Mouse (Mus musculus): ENCODE measurements at regions not wholly inside any gene's neighbourhood (a gene's known extent, or its start where the extent isn't known, plus 50 kb on each side); places are given as distances from the start of the nearest gene placed in this dataset.
A peak's percentile ranks its signal among the peaks of the same experiment; 100 is the strongest.

DNA sequence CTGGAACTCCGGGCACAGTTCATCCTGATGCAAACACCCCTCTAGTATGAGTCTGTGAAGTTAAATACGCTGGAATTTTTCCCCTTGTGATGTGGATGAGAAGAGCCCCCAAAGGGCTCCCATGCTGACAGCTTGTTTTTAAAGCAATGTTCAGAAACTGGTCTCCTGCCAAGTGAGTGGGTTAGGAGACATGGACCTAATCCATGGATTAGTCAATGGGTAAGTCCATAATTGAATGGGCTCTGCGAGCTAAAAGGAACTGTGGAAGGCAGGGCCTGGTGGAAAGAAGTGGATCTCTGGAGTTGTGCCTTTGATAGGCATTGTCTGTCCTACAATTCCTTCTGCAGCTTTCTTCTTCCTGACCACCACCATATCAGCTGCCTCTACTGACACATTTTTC lies 104.5 kb upstream of the Tas2r134 start:
- DNase-seq (ENCODE audit: low read depth, low spot score), result no peak
- POLR2A ChIA-PET, result no interaction called here
- ATAC-seq, result no peak
- in situ Hi-C loops (cut with MboI; ENCODE audit: low pct_unique_long_range_greater_than_20kb), result no loop called here
- CTCF ChIA-PET, result interaction anchor here (0.7 kb wide), 1 partner anchor 14 kb away, joined by 3 read pairs; no protein-coding TSS in a partner anchor
- TF ChIP-seq CTCF (IDR thresholded peaks at IDR 0.05), result no peak
- H3K27me3 ChIP-seq, result no peaks in the 10 kb centered on the region

DNA sequence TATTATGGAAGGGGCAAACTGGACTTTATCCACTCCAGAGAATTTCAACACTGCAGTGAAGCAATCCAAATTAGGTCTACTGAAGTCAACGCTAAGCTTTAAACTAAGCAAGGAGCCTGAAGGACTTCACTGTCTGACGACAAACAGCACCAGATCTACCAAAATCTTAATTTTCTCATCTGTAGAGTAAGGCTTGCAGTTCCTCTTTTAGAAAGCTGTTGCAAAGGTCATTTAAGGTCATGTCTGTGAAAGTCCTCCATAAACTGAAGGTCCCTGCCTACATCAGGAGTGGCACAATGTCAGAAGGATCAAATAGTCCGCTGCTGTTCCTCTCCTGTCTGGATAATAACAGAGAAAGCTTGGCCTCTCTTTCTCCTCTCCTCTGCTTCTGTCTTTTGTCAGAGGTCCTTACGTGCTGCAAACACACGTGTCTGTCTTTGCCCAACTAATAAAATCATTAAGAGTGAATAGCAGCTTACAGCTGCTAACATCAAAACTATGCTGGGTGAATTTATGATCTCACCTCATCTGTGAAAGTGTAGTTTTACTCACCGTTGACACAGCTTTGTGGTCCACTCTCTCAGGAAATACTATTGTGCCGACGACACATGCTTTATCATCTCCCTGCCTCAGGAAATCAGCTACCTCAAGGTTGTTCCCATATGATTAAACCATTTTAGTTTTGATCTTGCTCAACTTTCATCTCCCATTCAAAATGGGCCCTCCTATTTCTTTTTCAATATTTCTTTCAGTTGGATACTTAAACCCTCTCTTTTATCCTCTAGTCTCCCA lies 117.9 kb upstream of the Tas2r134 start:
- ChIA-PET CTCF (interaction anchor here (0.8 to 1.6 kb wide), 3 partner anchors 9 to 13 kb away, joined by 3 to 4 read pairs (median 3); no protein-coding TSS in a partner anchor), POLR2A (no interaction called here)
- in situ Hi-C loops (cut with MboI; ENCODE audit: low pct_unique_long_range_greater_than_20kb), result no loop called here
- DNase-seq (ENCODE audit: low read depth, low spot score), result no peak
- H3K27me3 ChIP-seq, result no peaks in the 10 kb centered on the region
- no peak for ATAC-seq
- no peak for TF ChIP-seq CTCF (IDR thresholded peaks at IDR 0.05)

DNA sequence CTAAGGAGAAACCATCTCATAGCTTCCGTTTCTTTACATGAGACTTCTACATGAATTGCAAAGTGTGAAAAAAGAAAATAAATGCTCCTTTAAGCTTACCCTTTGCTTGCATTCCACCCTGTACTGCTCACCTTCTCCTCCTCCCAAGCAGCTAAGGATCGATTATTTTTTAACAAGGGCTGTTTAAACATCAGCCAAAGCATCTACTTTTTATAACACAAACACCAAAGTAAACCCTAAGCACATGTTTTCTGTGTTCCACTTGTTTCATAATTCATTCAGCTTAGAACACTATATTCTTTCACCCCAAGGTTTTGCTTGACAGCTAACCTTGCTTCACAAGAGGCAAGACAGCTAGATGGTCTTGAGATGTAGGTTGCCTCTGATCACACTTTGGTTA lies 129.4 kb upstream of the Tas2r134 start:
- no peak for DNase-seq (ENCODE audit: low read depth, low spot score)
- no peak for TF ChIP-seq CTCF (IDR thresholded peaks at IDR 0.05)
- ChIA-PET POLR2A (no interaction called here), CTCF (no interaction called here)
- no peak for ATAC-seq
- no peaks in the 10 kb centered on the region for H3K27me3 ChIP-seq
- in situ Hi-C loops (cut with MboI; ENCODE audit: low pct_unique_long_range_greater_than_20kb), result no loop called here

DNA sequence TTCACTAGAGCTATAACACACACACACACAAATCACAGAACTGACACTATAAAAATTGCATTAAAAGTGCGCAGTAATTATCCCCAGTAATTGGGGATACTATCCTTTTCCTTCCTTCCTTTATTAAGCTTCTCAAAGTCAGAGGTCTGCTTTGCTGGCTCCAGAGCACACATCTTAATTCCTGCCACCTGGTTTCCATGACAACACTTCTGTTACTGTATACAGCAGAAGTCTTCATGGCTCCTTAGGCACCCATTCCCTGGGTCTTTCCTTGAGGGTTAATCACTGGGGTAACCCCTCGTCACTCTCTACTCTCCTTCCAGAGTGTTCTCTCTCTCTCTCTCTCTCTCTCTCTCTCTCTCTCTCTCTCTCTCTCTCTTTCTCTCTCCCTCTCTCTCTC lies 153.6 kb upstream of the Tas2r134 start:
- ATAC-seq (no peak), DNase-seq (ENCODE audit: low read depth, low spot score) (no peak)
- in situ Hi-C loops (cut with MboI; ENCODE audit: low pct_unique_long_range_greater_than_20kb), result no loop called here
- POLR2A ChIA-PET, result no interaction called here
- H3K27me3 ChIP-seq, result no peaks in the 10 kb centered on the region
- TF ChIP-seq CTCF (IDR thresholded peaks at IDR 0.05), result no peak
- CTCF ChIA-PET, result interaction anchor here (0.9 kb wide), 1 partner anchor 24 kb away, joined by 3 read pairs; no protein-coding TSS in a partner anchor

DNA sequence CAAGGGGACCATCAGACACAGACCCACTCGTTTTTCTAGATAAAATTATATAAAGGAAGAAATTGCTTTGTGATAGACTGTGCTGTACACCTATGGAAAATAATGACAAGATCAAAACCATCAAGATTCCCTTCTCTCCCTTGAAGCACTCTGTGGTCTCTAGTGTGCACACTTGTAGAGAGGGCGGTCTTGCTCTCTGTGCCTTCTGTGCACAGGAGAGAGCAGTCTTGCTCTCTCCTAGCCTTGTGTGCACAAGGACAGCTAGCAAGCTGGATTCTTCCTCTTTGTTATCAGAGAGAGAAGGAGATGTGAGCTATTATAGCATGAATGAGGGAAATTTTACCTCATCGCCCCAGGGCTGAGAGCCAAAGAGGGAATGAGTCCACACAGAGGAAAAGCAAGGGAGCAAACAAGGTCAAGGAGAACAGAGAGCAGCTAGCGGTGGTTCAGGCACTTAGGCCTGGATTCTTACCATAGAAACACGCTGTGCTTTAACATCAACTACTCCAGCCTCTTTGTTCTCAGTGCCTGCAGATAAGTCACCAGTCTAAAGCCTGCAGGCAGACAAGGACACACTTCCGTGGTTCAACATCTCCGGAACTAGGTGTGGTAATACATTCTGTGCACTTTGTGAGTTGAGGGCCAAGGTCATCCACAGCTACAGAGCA lies 160.2 kb upstream of the Tas2r134 start:
- ChIA-PET CTCF (no interaction called here), POLR2A (no interaction called here)
- ATAC-seq (no peak), DNase-seq (ENCODE audit: low read depth, low spot score) (no peak)
- H3K27me3 ChIP-seq, result no peaks in the 10 kb centered on the region
- in situ Hi-C loops (cut with MboI; ENCODE audit: low pct_unique_long_range_greater_than_20kb), result loop anchor here (10.0 kb wide), 1 partner anchor 1162 kb away; no protein-coding TSS in a partner anchor
- TF ChIP-seq CTCF (IDR thresholded peaks at IDR 0.05), result no peak

DNA sequence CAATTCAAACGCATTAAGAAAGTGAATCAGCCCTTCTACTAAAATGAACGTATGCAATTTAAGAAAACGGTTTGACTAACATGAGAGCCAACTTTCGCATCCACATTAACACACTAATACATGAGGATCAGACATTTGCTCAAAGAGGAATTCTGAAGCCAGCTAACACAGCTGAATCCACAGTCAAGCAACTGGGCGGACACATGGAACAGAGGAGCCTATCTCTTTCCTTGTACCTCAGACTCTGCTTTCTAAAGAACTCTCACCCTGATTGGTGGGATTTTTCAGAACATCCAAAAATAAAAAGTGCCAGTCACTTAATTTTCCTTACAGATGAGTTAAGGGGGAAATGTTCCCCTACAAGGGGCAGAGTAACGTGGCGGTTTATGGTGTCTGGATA lies 161.3 kb upstream of the Tas2r134 start:
- H3K27me3 ChIP-seq, result no peaks in the 10 kb centered on the region
- no peak for ATAC-seq
- CTCF ChIA-PET, result no interaction called here

DNA sequence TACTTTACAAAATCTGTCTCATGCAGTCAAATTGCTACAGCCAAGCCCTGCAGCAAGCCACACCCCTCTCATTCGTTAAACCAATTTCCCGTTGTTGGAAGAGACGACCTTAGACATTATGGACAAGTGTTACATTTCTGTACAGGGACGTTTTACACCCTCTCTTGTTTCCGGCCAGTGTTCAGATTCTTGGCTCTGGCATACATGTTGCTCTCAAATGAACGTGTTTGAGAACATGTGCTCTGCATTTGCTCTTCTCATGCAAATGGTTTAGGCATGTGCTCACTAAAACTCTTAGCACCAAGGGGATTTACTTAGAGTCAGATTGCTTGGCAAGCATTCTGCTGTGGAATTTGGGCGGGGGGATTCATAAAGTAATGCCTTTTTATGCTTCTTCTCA lies 161.7 kb upstream of the Tas2r134 start:
- in situ Hi-C loops (cut with MboI; ENCODE audit: low pct_unique_long_range_greater_than_20kb), result loop anchor here (10.0 kb wide), 1 partner anchor 1161 kb away; no protein-coding TSS in a partner anchor
- TF ChIP-seq CTCF (IDR thresholded peaks at IDR 0.05), result no peak
- ChIA-PET CTCF (no interaction called here), POLR2A (no interaction called here)
- no peaks in the 10 kb centered on the region for H3K27me3 ChIP-seq
- no peak for DNase-seq (ENCODE audit: low read depth, low spot score)
- no peak for ATAC-seq

More for the DNA sequence above, 161.3 kb upstream of the Tas2r134 start:
- POLR2A ChIA-PET, result no interaction called here
- in situ Hi-C loops (cut with MboI; ENCODE audit: low pct_unique_long_range_greater_than_20kb), result loop anchor here (10.0 kb wide), 1 partner anchor 1161 kb away; no protein-coding TSS in a partner anchor
- no peak for DNase-seq (ENCODE audit: low read depth, low spot score)
- no peak for TF ChIP-seq CTCF (IDR thresholded peaks at IDR 0.05)

DNA sequence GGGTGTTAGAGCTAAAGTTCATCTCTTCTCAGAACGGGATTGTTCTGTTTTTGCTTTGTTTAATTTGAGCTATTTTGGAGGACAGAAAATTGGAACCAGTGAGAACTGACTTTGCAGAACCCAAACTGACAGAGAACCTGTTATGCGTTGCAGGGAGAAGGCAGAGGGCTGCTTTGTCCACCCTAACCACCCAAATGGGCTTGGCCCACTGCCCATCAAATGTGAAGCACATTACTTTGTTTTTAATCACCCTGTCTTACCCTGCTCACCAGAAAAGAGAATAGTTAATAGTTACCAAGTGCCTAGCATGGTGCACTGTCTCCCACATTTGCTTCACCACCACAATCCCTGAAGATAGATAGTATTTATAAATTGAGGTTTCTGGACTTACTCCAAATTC lies 163.0 kb upstream of the Tas2r134 start:
- in situ Hi-C loops (cut with MboI; ENCODE audit: low pct_unique_long_range_greater_than_20kb), result loop anchor here (10.0 kb wide), 1 partner anchor 1160 kb away; no protein-coding TSS in a partner anchor
- no peak for TF ChIP-seq CTCF (IDR thresholded peaks at IDR 0.05)
- ATAC-seq, result peak; percentile 39
- CTCF ChIA-PET, result no interaction called here
- H3K27me3 ChIP-seq, result no peaks in the 10 kb centered on the region
- no peak for DNase-seq (ENCODE audit: low read depth, low spot score)
- POLR2A ChIA-PET, result no interaction called here

DNA sequence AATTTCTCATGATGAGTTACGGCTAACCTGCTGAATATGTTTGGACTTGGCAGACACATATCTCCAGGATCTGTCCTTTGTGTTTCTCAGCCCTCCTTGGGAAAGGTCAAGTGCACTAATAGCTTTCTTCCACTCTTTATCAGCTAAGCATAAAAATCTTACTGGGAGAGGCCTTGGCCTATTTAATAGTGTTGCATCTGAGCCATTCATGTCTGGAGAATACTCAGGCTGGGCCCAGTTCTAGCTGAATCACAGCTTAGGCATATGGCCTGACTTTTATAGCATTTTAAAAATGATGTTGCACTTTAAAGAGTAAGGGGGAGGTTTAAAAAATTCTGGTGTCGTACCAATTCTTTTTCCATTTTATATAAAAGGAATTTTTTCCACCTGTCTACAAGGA lies 166.4 kb upstream of the Tas2r134 start:
- POLR2A ChIA-PET, result no interaction called here
- H3K27me3 ChIP-seq, result no peaks in the 10 kb centered on the region
- ATAC-seq (no peak), DNase-seq (ENCODE audit: low read depth, low spot score) (no peak)
- TF ChIP-seq CTCF (IDR thresholded peaks at IDR 0.05), result no peak
- CTCF ChIA-PET, result interaction anchor here (1.1 kb wide), 2 partner anchors 10 to 473 kb away, joined by 3 read pairs; no protein-coding TSS in a partner anchor
- in situ Hi-C loops (cut with MboI; ENCODE audit: low pct_unique_long_range_greater_than_20kb), result loop anchor here (10.0 kb wide), 1 partner anchor 1156 kb away; no protein-coding TSS in a partner anchor

DNA sequence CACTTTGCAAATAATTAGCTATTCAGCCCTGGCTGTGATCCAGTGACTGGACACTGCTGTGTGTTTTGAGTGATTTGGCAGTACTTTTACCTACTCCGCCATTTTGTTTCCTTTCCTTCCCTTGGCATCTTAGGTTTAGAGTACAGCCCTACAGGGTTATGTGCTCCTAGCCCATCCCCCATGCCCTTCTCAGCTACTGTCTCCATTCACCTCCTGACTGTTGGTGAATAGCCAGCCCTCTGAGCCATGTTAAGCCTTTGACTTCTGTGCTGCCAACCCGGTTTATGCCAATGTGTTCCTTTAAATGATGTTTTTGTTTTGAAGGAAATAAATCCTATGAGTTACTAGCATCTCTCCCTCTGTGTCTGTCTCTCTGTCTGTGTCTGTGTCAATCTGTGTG lies 167.8 kb upstream of the Tas2r134 start:
- ATAC-seq (no peak), DNase-seq (ENCODE audit: low read depth, low spot score) (no peak)
- in situ Hi-C loops (cut with MboI; ENCODE audit: low pct_unique_long_range_greater_than_20kb), result no loop called here
- no peaks in the 10 kb centered on the region for H3K27me3 ChIP-seq
- TF ChIP-seq CTCF (IDR thresholded peaks at IDR 0.05), result no peak
- CTCF ChIA-PET, result no interaction called here
- POLR2A ChIA-PET, result no interaction called here

DNA sequence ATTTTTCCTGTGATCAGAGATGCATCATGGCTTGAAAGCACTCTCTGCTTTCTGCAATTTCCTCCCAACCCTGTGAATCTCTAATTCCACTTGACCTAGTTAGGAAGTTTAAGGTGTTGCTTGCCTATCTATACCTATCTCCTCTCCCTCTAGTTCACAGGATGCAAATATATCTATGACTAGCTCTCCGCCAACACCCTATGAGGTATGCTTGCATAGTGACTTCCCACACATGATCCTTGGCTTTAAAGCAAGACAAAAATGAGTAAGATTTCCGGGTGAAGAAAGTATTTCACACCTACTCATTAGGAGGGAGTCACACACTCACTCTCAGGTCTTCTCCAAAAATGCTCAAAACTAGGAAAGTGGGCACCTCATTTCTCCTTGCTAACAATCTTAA lies 169.6 kb upstream of the Tas2r134 start:
- ChIA-PET CTCF (interaction anchor here (1.2 kb wide), 1 partner anchor 11 kb away, joined by 3 read pairs; no protein-coding TSS in a partner anchor), POLR2A (no interaction called here)
- DNase-seq (ENCODE audit: low read depth, low spot score) (no peak), ATAC-seq (no peak)
- in situ Hi-C loops (cut with MboI; ENCODE audit: low pct_unique_long_range_greater_than_20kb), result no loop called here
- TF ChIP-seq CTCF (IDR thresholded peaks at IDR 0.05), result no peak
- H3K27me3 ChIP-seq, result no peaks in the 10 kb centered on the region
